Mouse (Mus musculus) T-helper 1 cell (primary cell): ENCODE results near the gene Napsa.

Experiments
- in situ Hi-C: fragments of 300-600 bp; cut with MboI, MseI; formaldehyde crosslinking; loops from one replicate; pipeline ENCODE4 v1.15.1; 2025; ENCODE audit warnings: high pct_unique_total_duplicates

Napsa gene

DNA sequence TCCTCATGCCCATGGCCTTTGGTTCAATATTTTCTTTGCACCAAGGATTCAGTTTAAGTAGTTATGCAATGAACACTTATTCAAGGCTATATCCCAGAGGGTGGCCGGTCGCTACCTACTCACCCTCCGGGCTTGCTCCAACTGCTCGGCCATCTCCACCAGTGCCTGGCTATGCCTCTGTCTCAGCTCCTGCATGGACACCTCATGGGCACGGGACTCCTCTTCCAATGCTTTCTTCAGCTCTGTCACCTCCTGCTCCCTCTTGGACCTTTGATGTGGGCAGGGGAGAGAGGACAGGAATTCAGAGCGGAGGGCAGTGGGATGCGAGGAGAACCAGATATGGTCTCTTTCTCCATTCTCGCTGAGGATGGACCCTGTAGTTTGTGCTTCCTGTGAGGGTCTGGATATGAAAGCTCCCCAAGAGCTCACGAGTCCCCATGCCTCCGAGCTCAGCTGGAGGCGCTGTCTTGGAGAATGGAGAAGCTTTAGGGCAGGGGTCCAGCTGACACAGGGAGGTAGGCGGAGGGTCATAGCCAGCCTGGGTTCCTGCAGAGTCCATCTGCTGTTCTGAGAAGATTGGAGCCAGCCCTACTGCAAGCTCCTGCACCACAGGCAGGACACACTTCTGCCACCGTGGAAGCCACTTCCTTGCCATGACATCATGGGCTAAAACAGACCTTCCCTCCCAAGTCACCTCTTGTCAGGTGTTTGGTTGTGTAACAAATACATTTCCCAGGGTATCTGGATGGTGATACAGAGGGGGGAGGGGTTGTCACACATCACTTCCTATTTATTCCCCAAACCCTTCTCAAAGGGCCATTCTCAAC is 53.3 kb downstream of the Napsa start:
- in situ Hi-C loops = no loop called here

GRCm38 (mm10) chr7:44626068-44626385 is 53.8 kb downstream of the Napsa start:
- in situ Hi-C loops = no loop called here

DNA sequence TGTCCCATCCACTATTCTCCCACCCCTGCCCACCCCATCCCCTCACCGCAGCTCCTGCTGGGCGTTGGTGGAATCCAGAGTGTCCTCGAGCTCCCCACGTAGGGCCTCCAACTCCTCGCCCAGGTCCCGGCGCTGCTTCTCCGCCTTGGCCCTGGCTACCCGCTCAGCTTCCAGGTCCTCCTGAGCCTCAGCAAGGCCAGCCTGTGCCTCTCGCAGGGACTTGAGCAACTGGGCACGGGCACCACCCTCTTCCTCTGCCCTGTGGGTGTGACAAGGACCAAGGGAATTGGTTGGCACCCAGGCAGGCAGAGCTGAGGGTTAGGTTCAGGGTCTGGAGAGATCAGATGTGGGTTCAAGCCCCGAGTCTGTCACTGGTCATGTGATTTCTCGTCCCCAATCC is 54.8 kb downstream of the Napsa start:
- in situ Hi-C loops = no loop called here

DNA sequence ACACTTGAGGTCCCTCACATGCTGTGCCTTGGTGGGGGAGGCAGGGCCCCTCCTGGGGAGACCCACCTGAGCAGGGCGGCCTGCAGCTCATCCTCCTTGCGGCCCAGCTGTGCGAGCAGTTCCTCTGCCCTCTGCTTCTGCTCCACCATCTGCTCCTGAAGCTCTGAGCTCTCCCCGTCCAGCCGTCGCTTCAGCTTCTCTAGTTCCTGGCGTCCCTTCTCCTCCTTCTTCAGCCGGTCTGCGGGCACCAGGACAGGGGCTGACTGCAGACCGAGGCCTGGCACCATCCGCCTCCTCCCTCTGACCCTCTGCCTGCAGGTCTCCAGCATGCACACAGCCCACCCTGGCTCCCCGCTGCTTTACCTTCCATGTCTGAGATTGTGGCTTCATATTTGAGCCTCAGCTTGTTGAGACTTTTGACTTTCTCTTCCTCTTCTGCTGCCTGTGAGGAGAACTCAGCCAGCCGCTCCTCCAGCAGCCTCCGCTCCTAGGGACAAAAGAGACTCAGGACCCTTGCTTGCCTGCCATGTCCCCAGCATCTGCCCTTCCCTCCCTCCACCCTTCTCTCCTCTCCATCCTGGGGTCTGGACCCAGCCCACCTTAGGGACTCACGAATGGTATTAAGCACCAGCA is 56.3 kb downstream of the Napsa start:
- in situ Hi-C loops = no loop called here

GRCm38 (mm10) chr7:44630437-44630836 is 58.3 kb downstream of the Napsa start:
- in situ Hi-C loops = no loop called here

- in situ Hi-C loops = no loop called here
Measured at GRCm38 (mm10) chr7:44632676-44633075, 60.5 kb downstream of the Napsa start.

DNA sequence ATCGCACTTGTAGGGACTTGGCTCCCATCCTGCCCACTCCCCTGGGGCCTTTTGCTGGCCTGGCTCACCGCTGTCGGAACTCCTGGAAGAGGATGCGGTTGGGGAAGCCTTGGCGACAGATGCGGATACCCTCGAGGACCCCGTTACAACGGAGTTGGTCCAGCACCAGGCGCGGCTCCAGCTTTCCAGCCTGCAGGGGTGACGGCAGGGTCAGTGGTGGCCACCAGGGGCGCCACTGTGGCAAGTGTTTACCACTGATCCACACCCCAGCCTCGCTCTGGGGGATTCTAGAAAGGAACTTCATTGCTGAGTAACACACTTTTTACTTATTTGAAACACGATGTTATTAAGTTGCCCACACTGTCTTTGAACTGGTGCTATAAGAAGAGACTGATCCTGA is 61.2 kb downstream of the Napsa start:
- in situ Hi-C loops = no loop called here
